Mouse (Mus musculus) MEL (cell line): Measurements from ENCODE around the gene Kcnt2.

ENCODE experiments used
- CHD1 ChIP-seq: IDR thresholded peaks from 2 replicates; pipeline ENCODE4 v1.6.1; 2012; ENCODE audit warnings: low read depth, mild to moderate bottlenecking, inconsistent platforms, low read length, improper control_type of control experiment
- CTCF ChIP-seq, 3 experiments: IDR thresholded peaks in 2 of 3; conservative IDR thresholded peaks in 1 of 3; 2 replicates each; pipeline ENCODE4 v1.5.1; 2011 to 2012; ENCODE audit warnings: low read length in 3 of 3, low read depth in 2 of 3, mild to moderate bottlenecking in 2 of 3, improper control_type of control experiment in 1 of 3, inconsistent platforms in 1 of 3, mixed read lengths in 1 of 3, moderate library complexity in 1 of 3; ENCODE audit not compliant: control insufficient read depth in 1 of 3, insufficient read depth in 1 of 3, poor library complexity in 1 of 3, severe bottlenecking in 1 of 3
- EP300 ChIP-seq, 2 experiments: IDR thresholded peaks; 2 replicates each; pipeline ENCODE4 v1.6.1; 2011; ENCODE audit warnings: improper control_type of control experiment in 2 of 2, low read length in 2 of 2, low read depth in 1 of 2, mild to moderate bottlenecking in 1 of 2
- GABPA ChIP-seq: IDR thresholded peaks from 2 replicates; pipeline ENCODE4 v1.6.1; 2012; ENCODE audit warnings: low read depth, mild to moderate bottlenecking, inconsistent platforms, low read length, improper control_type of control experiment, moderate library complexity
- MXI1 ChIP-seq: IDR thresholded peaks from 2 replicates; pipeline ENCODE4 v1.6.1; 2011; ENCODE audit warnings: mild to moderate bottlenecking, low read depth, low read length, improper control_type of control experiment
- NRF1 ChIP-seq: IDR thresholded peaks from 2 replicates; pipeline ENCODE4 v1.6.1; 2014; ENCODE audit warnings: low read depth, mild to moderate bottlenecking, inconsistent platforms, low read length, improper control_type of control experiment, moderate library complexity; ENCODE audit not compliant: poor library complexity, insufficient read depth, severe bottlenecking
- POLR2A ChIP-seq, 2 experiments: IDR thresholded peaks; 2 replicates each; pipeline ENCODE4 v1.6.1; 2011 to 2012; ENCODE audit warnings: low read length in 2 of 2, mild to moderate bottlenecking in 2 of 2, control low read depth in 1 of 2, improper control_type of control experiment in 1 of 2, low read depth in 1 of 2, moderate library complexity in 1 of 2; ENCODE audit not compliant: control insufficient read depth in 1 of 2, insufficient read depth in 1 of 2, poor library complexity in 1 of 2
- TAL1 ChIP-seq: IDR thresholded peaks from 2 replicates; pipeline ENCODE4 v1.6.1; 2012; ENCODE audit warnings: mild to moderate bottlenecking, inconsistent platforms, low read length, moderate library complexity, mixed read lengths
- ZKSCAN1 ChIP-seq: IDR thresholded peaks from 2 replicates; pipeline ENCODE4 v1.6.1; 2012; ENCODE audit warnings: low read depth, mild to moderate bottlenecking, inconsistent platforms, low read length, improper control_type of control experiment, moderate library complexity

DNA sequence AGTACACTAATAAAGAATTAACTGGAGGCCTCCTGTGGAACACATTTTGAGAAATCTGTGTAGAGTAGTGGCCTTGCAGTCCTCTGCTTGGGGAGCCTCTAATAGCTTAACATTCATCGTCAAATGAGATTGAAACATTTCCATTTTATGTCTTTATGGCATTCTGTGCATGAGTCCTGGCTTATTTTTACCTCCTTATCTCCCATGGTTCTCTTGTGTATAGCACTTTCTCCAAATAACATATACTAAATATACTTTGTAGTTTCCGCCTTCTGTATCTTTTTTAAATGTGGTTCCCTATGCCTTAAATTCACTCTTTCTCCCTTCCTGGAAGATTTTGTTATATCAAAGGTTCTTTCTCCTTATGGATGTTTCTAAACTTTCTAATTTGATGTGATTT lies 246.3 kb downstream of the Kcnt2 start:
- TF ChIP-seq CTCF (IDR thresholded peaks at IDR 0.05 in 2 of 3, conservative IDR thresholded peaks at IDR 0.05 in 1 of 3; ENCODE audit: control insufficient read depth in 1 of 3, insufficient read depth in 1 of 3, low read depth in 2 of 3, low read length in 3 of 3, poor library complexity in 1 of 3, severe bottlenecking in 1 of 3) (no peak), NRF1 (no peak), CHD1 (no peak), EP300 (IDR thresholded peaks at IDR 0.05; ENCODE audit: low read depth in 1 of 2, low read length in 2 of 2) (no peak), MXI1 (no peak), POLR2A (IDR thresholded peaks at IDR 0.05; ENCODE audit: control insufficient read depth in 1 of 2, insufficient read depth in 1 of 2, low read depth in 1 of 2, low read length in 2 of 2, poor library complexity in 1 of 2) (no peak), ZKSCAN1 (no peak), TAL1 (no peak), GABPA (no peak)
